Mouse (Mus musculus) erythroblast, embryonic 14.5 days (primary cell): ENCODE measurements around the gene Pid1.

Experiments used
- GATA1 ChIP-seq: IDR thresholded peaks from 2 replicates; pipeline ENCODE4 v1.6.1; 2012; ENCODE audit warnings: low read length, inconsistent platforms, mixed read lengths
- TAL1 ChIP-seq: IDR thresholded peaks from 3 replicates; pipeline ENCODE4 v1.6.1; 2012; ENCODE audit warnings: low read length, inconsistent platforms, mixed read lengths

- TF ChIP-seq GATA1 (no peak), TAL1 (no peak)
Observed at GRCm38 (mm10) chr1:84097398-84097797, 266.6 kb downstream of the Pid1 start.
